Mouse (Mus musculus) mesoderm, embryonic 11.5 days (tissue): ENCODE data around the gene Itga9.

Experiments used
- DNase-seq: peaks from one replicate; pipeline ENCODE4 v3.0.0-alpha.2; 2012; ENCODE audit warnings: low read depth, low spot score

Gene Itga9

DNA sequence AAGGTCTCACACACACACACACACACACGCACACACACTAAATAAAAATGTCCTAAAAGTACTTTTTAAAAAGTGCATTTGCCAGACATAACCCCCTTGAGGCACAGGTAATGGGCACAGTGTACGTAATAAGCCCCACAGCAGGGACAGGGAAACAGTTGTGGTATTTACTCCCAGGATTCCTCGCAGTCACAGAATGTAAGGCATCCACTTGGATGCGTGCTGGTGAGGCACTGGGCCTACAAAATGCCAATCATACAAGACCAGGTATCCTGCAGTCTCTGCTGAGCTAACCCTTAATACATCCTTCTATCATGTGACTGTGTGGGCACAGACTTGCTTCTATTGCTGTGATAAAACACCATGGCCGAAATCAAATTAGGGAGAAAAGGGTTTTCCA, 342.0 kb downstream of the Itga9 start:
- no peak for DNase-seq

GRCm38 (mm10) chr9:118949124-118949523, 342.6 kb downstream of the Itga9 start:
- DNase-seq = no peak

GRCm38 (mm10) chr9:118949654-118950053, 343.2 kb downstream of the Itga9 start:
- no peak for DNase-seq

GRCm38 (mm10) chr9:118950061-118950460, 343.6 kb downstream of the Itga9 start:
- DNase-seq = no peak
